Mouse (Mus musculus) CH12.LX (cell line): ENCODE data around the gene Ppp2r5e. TPM values are rescaled to one million over a fixed set of nuclear protein-coding genes. Genes with fewer than 3 reads are reported as not detected.

Experiments used
- DNase-seq: peaks from one replicate; pipeline ENCODE4 v3.0.0-alpha.2; 2013; ENCODE audit errors: extremely low read depth
- H3K27ac ChIP-seq: 2 replicates; pipeline ENCODE4 v1.5.1; 2012; ENCODE audit warnings: low read depth, mild to moderate bottlenecking, control low read depth, moderate library complexity; ENCODE audit not compliant: insufficient read depth
- H3K27me3 ChIP-seq: replicated peaks from 2 replicates; pipeline ENCODE3; 2012; ENCODE audit warnings: inconsistent platforms
- H3K36me3 ChIP-seq, 2 experiments: replicated peaks in 1 of 2; 2 replicates each; pipeline versions ENCODE3 to v1.6.1; 2012; ENCODE audit warnings: inconsistent platforms in 1 of 2, low read length in 1 of 2, mild to moderate bottlenecking in 1 of 2, mixed read lengths in 1 of 2, moderate library complexity in 1 of 2; ENCODE audit not compliant: control insufficient read depth in 1 of 2, insufficient read depth in 1 of 2
- H3K4me1 ChIP-seq, 2 experiments: 2 replicates each; pipeline ENCODE4 v1.6.1; 2012; ENCODE audit warnings: inconsistent platforms in 1 of 2, moderate library complexity in 1 of 2; ENCODE audit not compliant: insufficient read depth in 2 of 2, control insufficient read depth in 1 of 2
- H3K4me2 ChIP-seq: 2 replicates; pipeline ENCODE4 v1.6.1; 2012; ENCODE audit warnings: low read depth, mild to moderate bottlenecking, control low read depth; ENCODE audit not compliant: poor library complexity, insufficient read depth, severe bottlenecking
- H3K4me3 ChIP-seq, 3 experiments: fragments of 150-350 bp in 1 of 3; sonication (generic) in 1 of 3; replicated peaks in 1 of 3; 2 replicates each; pipeline versions ENCODE3 to v1.5.1; 2011 to 2012; ENCODE audit warnings: low read depth in 2 of 3, low read length in 2 of 3, mild to moderate bottlenecking in 2 of 3, moderate library complexity in 2 of 3, control low read depth in 1 of 3, improper control_type of control experiment in 1 of 3, inconsistent platforms in 1 of 3, mixed read lengths in 1 of 3; ENCODE audit not compliant: poor library complexity in 1 of 3
- H3K79me2 ChIP-seq: replicated peaks from 2 replicates; pipeline ENCODE4 v1.6.1; 2012; ENCODE audit warnings: mild to moderate bottlenecking, moderate library complexity; ENCODE audit not compliant: control insufficient read depth, poor library complexity, insufficient read depth, severe bottlenecking; ENCODE audit errors: extremely low read depth
- H3K9ac ChIP-seq: 2 replicates; pipeline ENCODE4 v1.6.1; 2012; ENCODE audit warnings: low read depth, mild to moderate bottlenecking, control low read depth, moderate library complexity; ENCODE audit not compliant: insufficient read depth
- H3K9me3 ChIP-seq: replicated peaks from 2 replicates; pipeline ENCODE3; 2012; ENCODE audit warnings: low read length, inconsistent platforms, mixed read lengths
- CHD2 ChIP-seq: IDR thresholded peaks from 2 replicates; pipeline ENCODE4 v1.6.1; 2011; ENCODE audit warnings: low read length, improper control_type of control experiment
- E2F4 ChIP-seq: IDR thresholded peaks from 2 replicates; pipeline ENCODE4 v1.6.1; 2011; ENCODE audit warnings: low read depth, low read length, improper control_type of control experiment; ENCODE audit not compliant: insufficient replicate concordance
- ELF1 ChIP-seq: IDR thresholded peaks from 2 replicates; pipeline ENCODE4 v1.6.1; 2014; ENCODE audit warnings: low read depth, mild to moderate bottlenecking, inconsistent platforms, low read length, improper control_type of control experiment
- ETS1 ChIP-seq: conservative IDR thresholded peaks from 2 replicates; pipeline ENCODE4 v1.6.1; 2012; ENCODE audit warnings: low read depth, mild to moderate bottlenecking, inconsistent platforms, low read length, improper control_type of control experiment, moderate library complexity
- HCFC1 ChIP-seq: IDR thresholded peaks from 2 replicates; pipeline ENCODE4 v1.6.1; 2012; ENCODE audit warnings: low read depth, mild to moderate bottlenecking, inconsistent platforms, low read length, improper control_type of control experiment
- JUN ChIP-seq: IDR thresholded peaks from 2 replicates; pipeline ENCODE4 v1.6.1; 2011; ENCODE audit warnings: low read depth, mild to moderate bottlenecking, low read length, improper control_type of control experiment, moderate library complexity; ENCODE audit not compliant: insufficient read depth
- KAT2A ChIP-seq: IDR thresholded peaks from 2 replicates; pipeline ENCODE4 v1.6.1; 2012; ENCODE audit warnings: low read length, improper control_type of control experiment, inconsistent platforms; ENCODE audit not compliant: insufficient replicate concordance
- MAX ChIP-seq: IDR thresholded peaks from 2 replicates; pipeline ENCODE4 v1.6.1; 2011; ENCODE audit warnings: low read length, improper control_type of control experiment
- NELFE ChIP-seq: IDR thresholded peaks from 2 replicates; pipeline ENCODE4 v1.6.1; 2011; ENCODE audit warnings: low read depth, low read length, improper control_type of control experiment
- RAD21 ChIP-seq: IDR thresholded peaks from 2 replicates; pipeline ENCODE4 v1.6.1; 2011; ENCODE audit warnings: low read depth, mild to moderate bottlenecking, low read length, improper control_type of control experiment, moderate library complexity
- RCOR1 ChIP-seq: conservative IDR thresholded peaks from 2 replicates; pipeline ENCODE4 v1.6.1; 2012; ENCODE audit warnings: low read depth, mild to moderate bottlenecking, inconsistent platforms, low read length, improper control_type of control experiment
- SMC3 ChIP-seq: IDR thresholded peaks from 2 replicates; pipeline ENCODE4 v1.6.1; 2011; ENCODE audit warnings: low read depth, low read length, improper control_type of control experiment
- TBP ChIP-seq: conservative IDR thresholded peaks from 2 replicates; pipeline ENCODE4 v1.6.1; 2011; ENCODE audit warnings: low read depth, low read length, improper control_type of control experiment
- UBTF ChIP-seq: IDR thresholded peaks from 2 replicates; pipeline ENCODE4 v1.6.1; 2012; ENCODE audit warnings: low read depth, mild to moderate bottlenecking, inconsistent platforms, low read length, improper control_type of control experiment, moderate library complexity
- USF1 ChIP-seq: IDR thresholded peaks from 2 replicates; pipeline ENCODE4 v1.6.1; 2014; ENCODE audit warnings: low read depth, mild to moderate bottlenecking, inconsistent platforms, low read length, improper control_type of control experiment
- USF2 ChIP-seq: conservative IDR thresholded peaks from 2 replicates; pipeline ENCODE4 v1.6.1; 2011; ENCODE audit warnings: low read depth, low read length, improper control_type of control experiment
- ZKSCAN1 ChIP-seq: IDR thresholded peaks from 2 replicates; pipeline ENCODE4 v1.6.1; 2012; ENCODE audit warnings: low read depth, inconsistent platforms, low read length, improper control_type of control experiment, borderline replicate concordance
- dilution Hi-C: fragments of 300-500 bp; cut with MboI; formaldehyde crosslinking; loops from 2 replicates; pipeline ENCODE4 v1.14.3; 2020; ENCODE audit warnings: low sequenced_read_pairs; ENCODE audit not compliant: extremely low pct_unique_long_range_greater_than_20kb, extremely low pct_ligation_motif_present
- in situ Hi-C: fragments of 300-500 bp; cut with MboI; formaldehyde crosslinking; loops from 3 replicates; pipeline ENCODE4 v1.14.3; 2019; ENCODE audit warnings: low sequenced_read_pairs, low pct_ligation_motif_present, low pct_unique_long_range_greater_than_20kb, mixed read lengths
- polyA plus RNA-seq: library from polyadenylated mRNA; unstranded; fragments of >175 nt; gene quantifications from 2 replicates; pipeline ENCODE4 v1.2.1, GENCODE M21; 2012; ENCODE audit warnings: low read depth; ENCODE audit not compliant: insufficient read length
- total RNA-seq, 2 experiments: library from RNA; depleted of rRNA; stranded (reverse); fragments of 300-350 nt in 1 of 2; fragments of >200 nt in 1 of 2; gene quantifications; 2 replicates each; pipeline ENCODE4 v1.2.3; 2012 to 2014

Ppp2r5e gene
- total and polyA plus RNA-seq, 3 experiments, result 9.3 to 21.7 (median 10.0) TPM

DNA sequence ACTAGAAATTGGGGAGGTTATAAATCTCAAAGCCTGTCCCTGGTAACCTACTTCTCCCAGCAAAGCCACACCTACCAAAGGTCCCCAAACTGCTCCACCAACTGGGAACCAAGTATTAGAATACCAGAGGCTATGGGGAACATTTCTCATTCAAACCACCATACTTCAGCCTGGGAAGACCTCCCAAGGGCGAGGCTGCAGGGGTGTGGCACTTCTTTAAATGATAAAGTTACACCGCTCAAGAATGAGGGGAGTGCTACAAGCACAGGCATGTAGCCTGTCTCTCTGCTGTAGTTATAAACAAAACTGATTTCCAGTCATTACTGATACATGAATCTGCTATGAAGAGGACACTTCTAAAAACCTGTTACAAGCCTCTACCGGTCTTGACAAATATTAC, 113.3 kb downstream of the Ppp2r5e start:
- no peak overlapping the region for H3K27ac ChIP-seq
- no peak overlapping the region for H3K4me3 ChIP-seq
- no peak for DNase-seq
- dilution Hi-C loops (no loop called here), in situ Hi-C loops (no loop called here)
- no peaks in the 10 kb centered on the region for H3K4me1 ChIP-seq
- no peak overlapping the region for H3K4me2 ChIP-seq
- H3K79me2 ChIP-seq, result 0 out of 2 replicates have a peak, but pooled peaks cover 2% of the 10 kb centered on the region
- H3K9me3 ChIP-seq, result no peaks in the 10 kb centered on the region
- H3K36me3 ChIP-seq, result peaks cover 4 to 30% of the 10 kb centered on the region in 2 experiments
- H3K9ac ChIP-seq, result no peak overlapping the region
- TF ChIP-seq ELF1 (no peak), CHD2 (no peak), ETS1 (no peak), TBP (no peak), JUN (no peak), RAD21 (no peak), HCFC1 (no peak)
- no peaks in the 10 kb centered on the region for H3K27me3 ChIP-seq

DNA sequence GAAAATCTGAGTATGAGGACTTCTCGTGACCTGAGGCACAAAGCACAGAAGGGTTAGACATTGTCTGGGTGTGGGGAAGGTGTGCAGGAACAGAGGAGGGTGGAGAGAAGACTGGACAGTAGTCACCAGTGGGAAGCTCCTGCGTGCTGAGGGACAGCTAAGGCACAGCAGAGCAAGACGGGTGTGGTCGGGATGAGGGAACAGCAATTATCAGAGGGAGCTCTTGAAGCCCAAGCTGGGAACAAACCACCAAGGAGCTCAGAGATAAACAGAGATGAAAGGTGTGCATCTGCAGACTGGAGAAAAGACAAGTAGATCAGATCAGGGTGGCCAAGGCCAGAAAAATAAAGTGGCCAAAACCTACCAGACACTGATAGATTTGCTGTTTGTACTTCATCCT, 114.0 kb downstream of the Ppp2r5e start:
- in situ Hi-C loops, result no loop called here
- Histone ChIP-seq H3K36me3 (peaks cover 4 to 37% of the 10 kb centered on the region in 2 experiments), H3K9ac (no peak overlapping the region), H3K4me1 (peaks cover 0 to 4% of the 10 kb centered on the region in 2 experiments; a peak in 1 of 4 replicates), H3K27me3 (no peaks in the 10 kb centered on the region), H3K27ac (no peak overlapping the region), H3K4me3 (no peak overlapping the region), H3K9me3 (no peaks in the 10 kb centered on the region), H3K4me2 (no peak overlapping the region), H3K79me2 (0 out of 2 replicates have a peak, but pooled peaks cover 2% of the 10 kb centered on the region)
- dilution Hi-C loops, result no loop called here
- no peak for TF ChIP-seq USF2
- TF ChIP-seq KAT2A, result no peak
- no peak for TF ChIP-seq SMC3
- TF ChIP-seq ZKSCAN1, result no peak
- TF ChIP-seq E2F4, result no peak
- TF ChIP-seq UBTF, result no peak
- TF ChIP-seq NELFE, result no peak
- TF ChIP-seq RAD21, result no peak
- TF ChIP-seq TBP, result no peak
- TF ChIP-seq USF1, result no peak
- TF ChIP-seq MAX, result no peak
- no peak for TF ChIP-seq ETS1
- no peak for TF ChIP-seq RCOR1
- no peak for DNase-seq
